Mouse (Mus musculus) liver, embryonic 16.5 days (tissue): Measurements from ENCODE around the gene Mpp2. TPM values are rescaled to one million over a fixed set of nuclear protein-coding genes. Genes with fewer than 3 reads are reported as not detected.
A peak's percentile ranks its signal among the peaks of the same experiment; 100 is the strongest.

Experiments used
- ATAC-seq: fragments of 200-750 bp; cut with Nextera tagmentation; 2 replicates; pipeline ENCODE4 v1.8.0; 2017; ENCODE audit warnings: low read depth, mild to moderate bottlenecking, moderate number of reproducible peaks, moderate library complexity
- H3K27ac ChIP-seq: fragments of 300-500 bp; sonication (generic); 2 replicates; pipeline ENCODE4 v1.5.1; 2014; ENCODE audit warnings: mild to moderate bottlenecking, low read length
- H3K27me3 ChIP-seq: fragments of 300-500 bp; sonication (generic); 2 replicates; pipeline ENCODE4 v1.6.1; 2014; ENCODE audit warnings: low read depth, low read length, mixed read lengths; ENCODE audit not compliant: control insufficient read depth, insufficient read depth
- H3K36me3 ChIP-seq: fragments of 300-500 bp; sonication (generic); 2 replicates; pipeline ENCODE4 v1.6.1; 2014; ENCODE audit warnings: mild to moderate bottlenecking; ENCODE audit not compliant: control insufficient read depth, insufficient read depth
- H3K4me1 ChIP-seq: fragments of 300-500 bp; sonication (generic); 2 replicates; pipeline ENCODE4 v1.6.1; 2014; ENCODE audit warnings: low read depth, low read length, mixed read lengths; ENCODE audit not compliant: control insufficient read depth
- H3K4me2 ChIP-seq: fragments of 300-500 bp; sonication (generic); 2 replicates; pipeline ENCODE4 v1.6.1; 2014; ENCODE audit warnings: low read depth, low read length, mixed read lengths
- H3K4me3 ChIP-seq: fragments of 300-500 bp; sonication (generic); 2 replicates; pipeline ENCODE4 v1.5.1; 2014; ENCODE audit warnings: low read depth, mild to moderate bottlenecking, low read length
- H3K9ac ChIP-seq: fragments of 300-500 bp; sonication (generic); 2 replicates; pipeline ENCODE4 v1.6.1; 2014; ENCODE audit warnings: low read depth, low read length
- H3K9me3 ChIP-seq: fragments of 300-500 bp; sonication (generic); replicated peaks from 2 replicates; pipeline ENCODE4 v1.6.1; 2016; ENCODE audit warnings: low read length; ENCODE audit not compliant: control insufficient read depth
- WGBS: fragments of 180-500 bp; shearing (Covaris S2); extraction: QIAGEN DNeasy Blood & Tissue Kit; methylation state at CpG from one replicate; pipeline ENCODE4 v1.1.7; 2014; ENCODE audit not compliant: insufficient replicate concordance; 5-methylcytosine and 5-hydroxymethylcytosine counted together
- polyA plus RNA-seq: library from polyadenylated mRNA; unstranded; fragments of >200 nt; fragmentation: Nextera tagmentation; extraction: Ambion mirVana; gene quantifications from 2 replicates; pipeline ENCODE4 v1.2.1, GENCODE M21; 2015

Gene Mpp2
- polyA plus RNA-seq, 1 experiment from 2014 or later: 11.1 TPM

DNA sequence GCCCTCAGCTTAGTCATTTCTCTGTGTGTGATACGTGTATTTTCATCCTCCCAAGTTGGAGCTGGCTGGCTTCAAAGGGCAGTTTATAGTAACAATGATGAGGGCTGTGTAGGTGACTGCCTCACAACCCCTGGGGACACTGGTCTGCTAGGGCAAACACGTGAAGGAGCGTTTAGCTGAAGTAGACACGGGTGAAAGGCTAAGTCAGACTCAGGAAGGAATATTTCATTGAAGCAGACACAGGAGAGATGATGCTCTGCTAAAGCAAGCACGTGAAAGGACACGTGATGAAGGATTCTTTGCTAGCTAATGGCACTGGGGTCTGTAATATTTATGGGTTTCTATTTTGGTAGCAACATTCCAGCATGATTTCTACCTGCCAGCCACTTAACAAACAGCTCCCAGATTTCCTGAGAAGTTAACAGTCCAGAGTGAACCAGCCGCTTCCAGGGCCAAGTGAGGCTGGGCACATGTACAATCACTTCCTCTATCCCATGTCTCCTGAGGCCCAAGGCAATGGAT lies 43.6 kb downstream of the Mpp2 start:
- H3K9ac ChIP-seq: no peak overlapping the region
- no peak overlapping the region for H3K4me2 ChIP-seq
- no peaks in the 10 kb centered on the region for H3K27me3 ChIP-seq
- no peak for ATAC-seq
- no peak overlapping the region for H3K4me3 ChIP-seq
- no peaks in the 10 kb centered on the region for H3K9me3 ChIP-seq
- H3K4me1 ChIP-seq: no peaks in the 10 kb centered on the region; the same call in 1 of the 2 replicates
- no peaks in the 10 kb centered on the region for H3K36me3 ChIP-seq
- 60% methylated on average over 7 of the region's 7 CpGs for WGBS
- no peak overlapping the region for H3K27ac ChIP-seq

DNA sequence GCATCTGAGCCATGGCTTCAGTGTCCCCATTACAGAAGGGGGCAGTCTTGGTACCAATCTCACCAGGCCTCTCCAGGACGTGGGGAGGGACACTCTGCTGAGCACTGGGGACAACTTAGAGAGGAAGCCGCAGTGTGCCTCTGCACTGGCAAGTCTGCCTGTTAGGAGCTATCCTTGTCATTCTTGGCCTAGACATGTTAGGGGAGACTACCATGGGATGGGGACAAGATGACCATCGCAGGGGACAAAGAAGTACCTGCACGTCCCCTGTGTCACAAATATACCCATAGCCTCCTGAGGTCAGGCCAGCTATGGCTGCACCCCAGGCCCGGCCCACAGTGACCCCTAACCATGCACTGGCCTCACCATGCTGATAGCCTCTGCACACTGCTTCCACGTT lies 44.9 kb downstream of the Mpp2 start:
- H3K4me2 ChIP-seq: no peak overlapping the region
- H3K9ac ChIP-seq: no peak overlapping the region
- no peaks in the 10 kb centered on the region for H3K9me3 ChIP-seq
- no peaks in the 10 kb centered on the region; the same call in 1 of the 2 replicates for H3K4me1 ChIP-seq
- no peaks in the 10 kb centered on the region for H3K36me3 ChIP-seq
- H3K4me3 ChIP-seq: no peak overlapping the region
- 68% methylated on average over 6 of the region's 6 CpGs for WGBS
- H3K27ac ChIP-seq: no peak overlapping the region
- ATAC-seq: no peak
- H3K27me3 ChIP-seq: no peaks in the 10 kb centered on the region

DNA sequence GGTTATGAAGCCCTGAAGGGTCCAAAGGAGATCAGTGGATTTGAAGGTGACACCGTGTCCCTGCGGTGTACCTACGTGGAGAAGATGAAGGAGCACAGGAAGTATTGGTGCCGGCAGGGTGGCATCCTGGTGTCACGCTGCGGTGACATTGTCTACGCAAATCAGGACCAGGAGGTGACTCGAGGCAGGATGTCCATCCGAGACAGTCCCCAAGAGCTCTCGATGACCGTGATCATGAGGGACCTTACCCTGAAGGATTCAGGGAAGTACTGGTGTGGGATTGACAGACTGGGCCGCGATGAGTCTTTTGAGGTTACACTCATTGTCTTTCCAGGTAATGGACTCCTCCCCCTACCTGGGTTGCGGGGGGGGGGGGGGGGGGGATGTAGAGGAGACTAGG lies 45.3 kb downstream of the Mpp2 start:
- Histone ChIP-seq H3K36me3 (no peaks in the 10 kb centered on the region), H3K9ac (no peak overlapping the region), H3K27ac (no peak overlapping the region), H3K27me3 (no peaks in the 10 kb centered on the region), H3K4me3 (no peak overlapping the region), H3K4me2 (no peak overlapping the region), H3K4me1 (no peaks in the 10 kb centered on the region; the same call in 1 of the 2 replicates), H3K9me3 (no peaks in the 10 kb centered on the region)
- no peak for ATAC-seq
- 83% methylated on average over 13 of the region's 14 CpGs for WGBS

DNA sequence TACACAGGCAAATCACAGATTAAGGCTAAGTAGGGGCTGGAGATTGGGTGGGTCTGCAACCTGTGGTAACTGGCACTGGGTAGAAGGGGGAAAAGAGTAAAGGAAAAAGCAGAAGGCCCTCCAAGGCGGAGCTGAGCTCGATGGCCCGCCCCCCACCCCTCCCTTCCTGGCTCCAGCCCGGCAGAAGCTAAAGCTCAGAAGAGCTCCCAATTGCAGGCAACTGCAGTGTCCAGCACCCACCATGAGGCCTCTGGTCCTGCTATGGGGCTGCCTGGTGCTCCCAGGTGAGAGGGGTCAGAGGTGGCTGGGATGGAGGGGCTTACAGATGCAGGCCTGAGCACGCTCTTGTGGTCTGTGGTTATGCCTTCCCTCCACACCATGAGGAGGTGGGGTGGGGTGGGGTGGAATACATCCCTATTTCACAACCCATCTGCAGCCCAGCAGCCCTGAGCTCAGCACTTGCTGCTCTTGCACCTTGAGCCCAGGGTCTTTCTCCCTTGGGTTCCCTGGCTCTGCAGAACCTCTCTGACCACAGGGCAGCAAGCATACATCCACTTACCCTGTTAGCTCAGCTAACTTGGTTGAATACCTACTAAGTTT lies 46.9 kb downstream of the Mpp2 start, which contains the start of gene Cd300lg:
Cd300lg (plus strand) TSS at position 160 of the 600 bp plus-strand sequence.
- no peak within 1 kb of the TSS for H3K27ac ChIP-seq
- H3K4me1 ChIP-seq: no peaks in the 10 kb centered on the region; the same call in 1 of the 2 replicates
- no peaks in the 10 kb centered on the region for H3K27me3 ChIP-seq
- H3K9ac ChIP-seq: no peak within 1 kb of the TSS
- no peak within 1 kb of the TSS for H3K4me3 ChIP-seq
- WGBS: 12% methylated on average over 5 of the region's 5 CpGs
- H3K9me3 ChIP-seq: no peaks in the 10 kb centered on the region
- no peaks in the 10 kb centered on the region for H3K36me3 ChIP-seq
- H3K4me2 ChIP-seq: no peak within 1 kb of the TSS
- no peak for ATAC-seq

DNA sequence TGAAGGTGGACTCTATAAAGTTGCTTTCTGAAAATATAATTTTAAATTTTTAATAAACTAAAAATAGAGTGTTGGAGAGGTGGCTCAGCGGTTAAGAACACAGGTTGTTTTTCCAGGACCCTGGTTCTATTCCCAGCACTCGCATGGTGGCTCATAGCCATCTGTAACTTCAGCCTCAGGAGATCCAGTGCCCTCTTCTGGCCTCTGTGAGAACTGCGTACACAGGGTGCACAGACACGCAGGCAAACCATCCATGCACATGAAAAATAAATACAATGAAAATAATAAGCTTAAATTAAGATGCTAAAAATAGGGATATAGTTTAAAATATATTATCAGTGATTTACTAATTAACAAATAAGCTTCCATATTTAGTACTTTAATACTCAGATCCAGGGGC lies 47.7 kb downstream of the Mpp2 start:
- Histone ChIP-seq H3K4me2 (no peak overlapping the region), H3K36me3 (no peaks in the 10 kb centered on the region), H3K27ac (no peak overlapping the region), H3K9ac (no peak overlapping the region), H3K4me1 (no peaks in the 10 kb centered on the region; the same call in 1 of the 2 replicates), H3K9me3 (no peaks in the 10 kb centered on the region), H3K4me3 (no peak overlapping the region), H3K27me3 (no peaks in the 10 kb centered on the region)
- WGBS: 58% methylated on average over 4 of the region's 4 CpGs
- no peak for ATAC-seq

DNA sequence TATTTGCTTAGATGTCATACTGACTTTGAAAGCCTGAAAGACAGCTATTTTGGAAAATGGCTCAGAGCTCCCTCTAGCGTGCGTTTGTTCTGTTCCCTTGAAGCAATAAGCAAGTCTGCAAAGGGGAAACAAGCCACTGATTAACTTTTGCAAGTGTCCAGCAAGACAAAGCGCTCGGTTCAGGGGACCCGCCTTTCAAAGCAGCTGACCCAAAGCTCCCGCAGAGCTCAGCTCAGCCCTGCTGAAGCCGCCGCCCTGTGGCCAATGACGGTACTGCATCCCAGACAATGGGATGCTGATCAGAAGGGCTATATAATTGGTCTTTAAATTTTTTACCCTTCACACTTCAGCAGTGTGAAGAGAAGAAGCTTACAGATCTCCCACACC lies 48.2 kb downstream of the Mpp2 start:
- no peaks in the 10 kb centered on the region for H3K9me3 ChIP-seq
- H3K9ac ChIP-seq: no peak overlapping the region
- ATAC-seq: peak; percentile 80
- no peaks in the 10 kb centered on the region; the same call in 1 of the 2 replicates for H3K4me1 ChIP-seq
- no peaks in the 10 kb centered on the region for H3K27me3 ChIP-seq
- WGBS: 0% methylated on average over 9 of the region's 9 CpGs
- H3K36me3 ChIP-seq: no peaks in the 10 kb centered on the region
- no peak overlapping the region for H3K4me2 ChIP-seq
- no peak overlapping the region for H3K4me3 ChIP-seq
- no peak overlapping the region for H3K27ac ChIP-seq

DNA sequence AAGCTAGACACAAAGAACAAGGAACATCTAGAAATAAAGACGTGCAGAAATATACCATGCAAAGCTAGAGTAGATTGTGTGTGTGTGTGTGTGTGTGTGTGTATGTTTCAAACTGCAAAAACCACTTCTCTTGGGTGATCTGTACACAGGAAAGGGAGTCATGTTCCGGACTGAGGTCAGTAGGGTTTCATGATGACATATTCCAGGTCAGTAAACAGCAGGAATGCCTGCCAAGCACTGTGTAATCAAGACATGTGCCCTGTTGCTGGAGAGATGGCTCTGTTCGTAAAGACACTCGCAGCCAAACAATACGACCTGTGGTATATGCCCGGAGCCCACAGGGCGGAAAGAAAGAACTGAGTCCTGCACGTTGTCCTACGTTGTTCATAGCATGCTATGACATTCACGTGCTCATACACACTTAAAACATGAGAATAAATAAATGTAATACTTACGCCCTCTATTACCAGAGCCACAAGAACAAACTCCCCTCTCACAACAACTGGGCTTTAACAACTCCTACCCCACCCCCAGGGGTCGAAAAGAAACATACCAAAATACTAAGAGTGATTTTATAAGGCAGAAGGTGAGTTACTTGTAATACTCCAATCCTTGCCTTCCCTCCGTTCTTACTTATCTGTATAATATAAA lies 48.7 kb downstream of the Mpp2 start:
- H3K36me3 ChIP-seq: no peaks in the 10 kb centered on the region
- no peaks in the 10 kb centered on the region for H3K27me3 ChIP-seq
- H3K4me3 ChIP-seq: no peak overlapping the region
- no peak overlapping the region for H3K27ac ChIP-seq
- H3K4me2 ChIP-seq: no peak overlapping the region
- 59% methylated on average over 13 of the region's 13 CpGs for WGBS
- no peaks in the 10 kb centered on the region for H3K9me3 ChIP-seq
- ATAC-seq: peak; percentile 71
- no peak overlapping the region for H3K9ac ChIP-seq
- H3K4me1 ChIP-seq: no peaks in the 10 kb centered on the region; the same call in 1 of the 2 replicates

DNA sequence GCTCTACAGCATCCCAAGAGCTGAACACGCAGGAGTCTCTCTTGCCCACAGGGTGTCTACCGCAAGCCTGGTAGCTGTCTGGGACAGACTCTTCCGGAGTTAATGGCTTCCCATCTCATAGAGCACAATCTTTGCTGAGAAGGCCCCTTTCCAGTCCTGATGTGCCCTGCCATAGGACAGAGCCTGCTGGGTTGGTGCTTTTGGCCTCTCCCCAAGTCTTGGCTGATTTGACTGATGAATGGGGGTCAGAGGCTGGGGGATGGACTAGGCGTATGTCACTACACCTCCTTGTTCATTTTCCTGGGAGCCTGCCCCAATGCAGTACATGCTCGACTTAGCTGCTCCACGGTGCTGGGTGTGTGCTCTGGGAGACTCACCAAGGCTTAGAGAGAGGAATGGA lies 50.5 kb downstream of the Mpp2 start:
- no peak overlapping the region for H3K4me2 ChIP-seq
- no peaks in the 10 kb centered on the region for H3K27me3 ChIP-seq
- 74% methylated on average over 6 of the region's 6 CpGs for WGBS
- H3K4me3 ChIP-seq: no peak overlapping the region
- ATAC-seq: no peak
- H3K36me3 ChIP-seq: no peaks in the 10 kb centered on the region
- no peak overlapping the region for H3K9ac ChIP-seq
- no peak overlapping the region for H3K27ac ChIP-seq
- H3K4me1 ChIP-seq: no peaks in the 10 kb centered on the region; the same call in 1 of the 2 replicates
- H3K9me3 ChIP-seq: no peaks in the 10 kb centered on the region

DNA sequence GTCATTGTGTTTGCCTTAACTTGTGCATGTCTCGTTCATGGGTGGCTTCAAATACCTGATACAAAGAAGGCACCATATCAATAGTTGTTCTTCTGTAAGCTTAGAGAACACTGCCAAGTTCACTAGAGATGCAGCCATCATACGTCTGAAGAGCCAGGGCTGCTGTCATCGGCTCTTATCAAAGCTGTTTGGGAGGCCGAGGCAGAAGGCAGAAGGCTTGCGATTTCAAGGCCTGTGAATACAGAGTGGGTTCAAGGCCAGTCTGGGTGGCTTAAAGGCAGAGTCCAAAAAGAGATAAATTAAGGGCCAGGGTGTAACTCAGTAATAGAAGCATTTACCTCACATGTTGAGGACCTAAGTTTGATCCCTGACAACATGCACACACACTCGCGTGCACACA lies 52.0 kb downstream of the Mpp2 start:
- Histone ChIP-seq H3K4me2 (no peak overlapping the region), H3K36me3 (no peaks in the 10 kb centered on the region), H3K4me3 (no peak overlapping the region), H3K27me3 (no peaks in the 10 kb centered on the region), H3K4me1 (no peaks in the 10 kb centered on the region; the same call in 1 of the 2 replicates), H3K9ac (no peak overlapping the region), H3K9me3 (no peaks in the 10 kb centered on the region), H3K27ac (no peak overlapping the region)
- ATAC-seq: no peak
- WGBS: 56% methylated on average over 7 of the region's 7 CpGs
